Mouse (Mus musculus): ENCODE measurements around the gene Gm7257. TPM values are rescaled to one million over a fixed set of nuclear protein-coding genes. Genes with fewer than 3 reads are reported as not detected.

Gm7257 gene
- not detected in 2 replicates for polyA plus RNA-seq (2016; fragmentation: Nextera tagmentation; extraction: Ambion mirVana)

GRCm38 (mm10) chr9:36431584-36431983, at the start of gene Gm7257:
Gm7257 (plus strand) TSS chr9:36431884.
- Histone ChIP-seq H3K9me3 (peaks cover 17% of the 10 kb centered on the region; the same call in 1 of the 2 replicates), H3K27me3 (no peaks in the 10 kb centered on the region), H3K36me3 (replicated peaks) (no peaks in the 10 kb centered on the region), H3K4me3 (replicated peaks) (no peak within 1 kb of the TSS), H3K4me2 (no peak within 1 kb of the TSS), H3K27ac (no peak within 1 kb of the TSS), H3K9ac (no peak within 1 kb of the TSS), H3K4me1 (no peaks in the 10 kb centered on the region)
- WGBS, result 83% methylated on average over 4 of the region's 4 CpGs
- no peak for ATAC-seq (ENCODE audit: low FRiP score)

- Histone ChIP-seq H3K4me3 (replicated peaks) (no peak overlapping the region), H3K4me2 (no peak overlapping the region), H3K27me3 (no peaks in the 10 kb centered on the region), H3K9me3 (peaks cover 17% of the 10 kb centered on the region; the same call in 1 of the 2 replicates), H3K4me1 (no peaks in the 10 kb centered on the region), H3K36me3 (replicated peaks) (no peaks in the 10 kb centered on the region), H3K27ac (no peak overlapping the region), H3K9ac (no peak overlapping the region)
- WGBS, result 54% methylated on average over 2 of the region's 2 CpGs
- no peak for ATAC-seq (ENCODE audit: low FRiP score)
These were observed 28.7 kb upstream of the Gm7257 start for GRCm38 (mm10) chr9:36402991-36403390.

GRCm38 (mm10) chr9:36435051-36435764, 3.5 kb downstream of the Gm7257 start:
- H3K9ac ChIP-seq, result no peak overlapping the region
- H3K4me1 ChIP-seq, result no peaks in the 10 kb centered on the region
- H3K27me3 ChIP-seq, result no peaks in the 10 kb centered on the region
- 35% methylated on average over 2 of the region's 2 CpGs for WGBS
- peaks cover 17% of the 10 kb centered on the region; the same call in 1 of the 2 replicates for H3K9me3 ChIP-seq
- H3K36me3 ChIP-seq (replicated peaks), result no peaks in the 10 kb centered on the region
- no peak overlapping the region for H3K4me3 ChIP-seq (replicated peaks)
- H3K4me2 ChIP-seq, result no peak overlapping the region
- H3K27ac ChIP-seq, result no peak overlapping the region
- ATAC-seq (ENCODE audit: low FRiP score), result no peak

- H3K9me3 ChIP-seq, result peaks cover 17% of the 10 kb centered on the region
These were observed 43.7 kb downstream of the Gm7257 start, which contains the start of gene Gm9513 for GRCm38 (mm10) chr9:36475338-36475737. Gm9513 (plus strand) TSS chr9:36475638.

More at GRCm38 (mm10) chr9:36475338-36475737, 43.7 kb downstream of the Gm7257 start, which contains the start of gene Gm9513:
- H3K36me3 ChIP-seq (replicated peaks), result no peaks in the 10 kb centered on the region
- H3K9ac ChIP-seq, result no peak within 1 kb of the TSS
- H3K4me1 ChIP-seq, result no peaks in the 10 kb centered on the region
- H3K27me3 ChIP-seq, result no peaks in the 10 kb centered on the region
- no peak within 1 kb of the TSS for H3K27ac ChIP-seq
- no peak within 1 kb of the TSS for H3K4me3 ChIP-seq (replicated peaks)
- H3K4me2 ChIP-seq, result no peak within 1 kb of the TSS
- 64% methylated on average over 3 of the region's 3 CpGs for WGBS
- ATAC-seq (ENCODE audit: low FRiP score), result no peak

Other genes starting within 250 kb of the Gm7257 start
- gene Gm9513, start 43.8 kb downstream of the Gm7257 start, polyA plus RNA-seq (2016; fragmentation: Nextera tagmentation; extraction: Ambion mirVana), result not detected in 2 replicates
- gene Gm5615, start 110.1 kb downstream of the Gm7257 start, polyA plus RNA-seq (2016; fragmentation: Nextera tagmentation; extraction: Ambion mirVana), result not detected in 2 replicates
- not detected in 2 replicates for gene Gm17689, start 150.8 kb downstream of the Gm7257 start, polyA plus RNA-seq (2016; fragmentation: Nextera tagmentation; extraction: Ambion mirVana)
- not detected in 2 replicates for gene A630095E13Rik, start 211.5 kb downstream of the Gm7257 start, polyA plus RNA-seq (2016; fragmentation: Nextera tagmentation; extraction: Ambion mirVana)

Measured in forebrain, embryonic 12.5 days (tissue).